Mouse (Mus musculus) adrenal gland, adult 8-10 months (tissue): ENCODE results near the gene Serac1. TPM values are rescaled to one million over a fixed set of nuclear protein-coding genes. Genes with fewer than 3 reads are reported as not detected.

Experiments
- DNase-seq: peaks from one replicate; pipeline ENCODE4 v3.0.0; 2022
- total RNA-seq, 4 experiments: library from RNA; stranded (reverse); gene quantifications; 2 replicates each; pipeline ENCODE4 v1.2.4; 2022

Gene Serac1
- total RNA-seq, result 10 to 100 TPM in 2 of 4 experiments, 1 to 10 TPM in 2; 8.9 to 10.6 (median 9.9) TPM

GRCm38 (mm10) chr17:6079287-6080122 lies at the start of gene Serac1, which contains the start of gene Gtf2h5:
TSS of gene Serac1 (minus strand) at chr17:6079741.
TSS of gene Gtf2h5 (plus strand) at chr17:6079786.
- DNase-seq, result peak; percentile 97

DNA sequence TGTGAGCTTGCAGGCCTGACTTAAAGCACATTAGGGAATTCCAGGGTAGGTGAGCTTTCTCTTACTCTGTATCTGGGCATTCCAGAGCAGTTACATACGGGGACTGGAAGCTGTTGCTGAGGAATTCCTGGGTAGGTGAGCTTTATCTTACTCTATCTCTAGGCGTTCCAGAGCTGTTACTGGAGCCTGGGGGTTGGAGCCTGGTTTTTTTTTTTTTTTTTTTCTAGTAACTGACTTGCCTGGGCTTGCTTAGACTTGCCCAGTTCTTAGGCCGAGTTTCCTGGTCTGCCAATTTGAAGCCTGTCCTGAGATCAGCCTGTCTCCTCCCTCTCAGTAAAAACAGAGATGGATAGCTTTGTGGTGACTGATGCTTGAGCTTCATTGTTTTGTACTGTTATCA lies 48.5 kb upstream of the Serac1 start:
- no peak for DNase-seq

DNA sequence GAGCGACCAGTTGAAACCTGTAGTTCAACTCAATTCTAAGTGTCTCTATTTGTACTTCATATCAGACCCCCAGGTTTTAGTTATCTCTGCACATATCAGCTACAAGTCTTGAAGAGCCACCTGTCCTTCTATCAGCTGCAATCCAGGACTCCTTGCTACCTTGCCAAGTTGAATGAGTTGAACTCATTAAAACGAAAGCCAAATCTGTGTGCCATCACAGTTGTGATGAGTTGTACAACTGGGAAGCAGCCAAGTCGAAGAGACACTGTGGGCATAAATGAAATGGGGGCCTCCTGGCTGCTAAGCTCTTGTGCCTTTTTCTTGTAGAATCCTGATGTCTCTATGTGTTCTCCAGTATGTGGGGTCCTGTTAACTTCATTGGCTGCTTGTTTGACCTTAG lies 45.9 kb upstream of the Serac1 start:
- DNase-seq, result no peak

DNA sequence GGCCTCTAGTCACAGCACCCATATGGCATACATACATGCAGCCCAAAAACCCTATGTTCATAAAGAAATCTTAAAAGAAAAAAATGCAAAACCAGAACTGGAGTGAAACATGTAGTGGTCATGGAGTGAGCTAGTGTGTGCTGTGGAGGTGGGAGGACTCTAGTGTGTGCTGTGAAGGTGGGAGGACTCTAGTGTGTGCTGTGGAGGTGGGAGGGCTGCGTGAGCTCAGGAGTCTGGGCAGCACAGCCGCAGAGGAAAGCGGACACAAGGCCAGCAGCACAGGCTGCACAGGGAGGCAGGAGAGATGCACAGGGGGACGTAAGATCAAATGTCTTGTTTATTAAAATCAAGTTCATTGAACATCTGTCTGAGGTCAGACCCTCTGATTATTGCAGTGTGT lies 44.2 kb upstream of the Serac1 start:
- DNase-seq, result no peak

DNA sequence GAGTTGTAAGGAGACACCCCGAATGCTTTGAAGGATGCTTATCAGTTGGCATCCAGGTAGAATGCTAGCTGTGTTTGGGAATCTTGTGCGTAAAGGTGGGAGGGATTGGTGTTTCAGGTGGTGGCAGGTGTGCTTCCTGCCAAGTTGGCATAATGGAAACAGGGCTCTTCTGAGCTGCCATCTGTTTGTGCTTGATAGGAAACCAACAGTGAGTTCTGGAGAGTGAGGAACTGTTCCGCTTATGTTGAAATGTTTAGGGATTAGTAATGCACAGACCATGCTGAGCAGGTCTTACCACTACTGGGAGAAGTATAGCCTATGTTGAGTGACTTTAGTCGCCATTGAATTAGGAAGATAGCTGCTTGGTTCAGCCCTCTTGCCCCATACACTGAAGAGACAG lies 39.3 kb upstream of the Serac1 start:
- DNase-seq, result no peak

DNA sequence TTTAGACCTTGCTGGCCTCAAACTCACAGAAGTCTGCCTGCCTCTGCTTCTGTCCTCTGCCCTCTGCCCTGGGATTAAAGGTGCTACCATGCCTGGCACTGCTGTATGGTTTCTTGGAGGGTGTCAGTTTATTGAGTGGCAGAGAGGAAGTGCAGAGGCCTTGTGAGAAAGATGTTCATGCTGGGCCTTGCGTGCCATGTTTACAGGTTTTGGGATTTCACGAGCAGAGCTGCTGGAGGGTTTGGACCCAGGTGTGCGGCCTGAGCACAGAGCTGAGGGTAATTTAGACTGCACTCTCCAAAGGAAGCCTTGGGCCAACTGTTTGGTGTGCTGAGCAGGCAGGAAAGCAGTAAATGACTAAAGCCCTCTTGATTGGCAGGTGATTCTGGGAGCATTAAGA lies 38.4 kb upstream of the Serac1 start:
- no peak for DNase-seq

DNA sequence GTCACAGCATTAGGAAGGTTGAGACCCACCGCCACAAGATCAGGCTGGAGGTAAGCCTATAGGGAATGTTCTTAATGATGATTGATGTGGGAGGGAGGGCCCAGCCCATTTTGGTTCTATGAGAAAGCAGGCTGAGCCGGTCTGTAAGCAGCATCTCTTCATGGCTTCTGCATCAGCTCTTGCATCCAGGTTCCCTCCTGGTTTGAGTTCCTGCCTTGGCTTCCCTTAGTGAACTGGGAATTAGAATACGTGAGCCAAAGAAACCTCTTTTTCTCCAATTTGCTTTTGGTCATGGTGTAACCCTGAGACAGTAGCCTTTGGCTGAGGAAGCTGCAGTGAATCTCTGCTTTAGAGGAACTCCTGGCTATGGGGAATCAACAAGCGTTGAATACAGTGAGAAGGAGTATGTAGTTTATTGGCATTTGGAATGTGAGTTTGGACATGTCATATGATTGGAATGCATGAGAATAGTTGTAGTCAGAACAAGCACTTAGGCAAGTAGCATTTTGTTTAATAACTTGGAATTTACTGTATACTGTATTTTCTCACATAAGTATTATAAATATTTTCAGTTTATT lies 37.7 kb upstream of the Serac1 start:
- no peak for DNase-seq

- DNase-seq, result no peak
These were observed 35.5 kb upstream of the Serac1 start for GRCm38 (mm10) chr17:6115085-6115484.

- DNase-seq, result no peak
These were observed 34.1 kb upstream of the Serac1 start for GRCm38 (mm10) chr17:6113653-6114052.

DNA sequence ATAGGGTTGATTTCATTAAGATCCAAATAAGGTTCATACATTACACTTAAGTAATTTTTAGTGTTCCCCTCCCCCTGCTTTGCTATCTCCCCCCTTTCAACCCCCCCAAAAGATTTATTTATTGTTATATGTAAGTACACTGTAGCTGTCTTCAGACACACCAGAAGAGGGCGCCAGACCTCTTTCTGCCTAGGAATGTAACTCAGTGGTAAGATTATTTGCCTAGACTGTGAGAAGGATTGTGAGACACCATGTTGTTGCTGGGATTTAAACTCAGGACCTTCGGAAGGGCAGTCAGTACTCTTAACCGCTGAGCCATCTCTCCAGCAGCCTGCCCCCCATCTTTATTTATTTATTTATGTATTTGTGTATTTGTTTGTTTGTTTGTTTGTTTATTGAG lies 31.4 kb upstream of the Serac1 start:
- DNase-seq, result no peak

- DNase-seq, result no peak
These were observed 28.6 kb upstream of the Serac1 start for GRCm38 (mm10) chr17:6108175-6108574.

- peak; percentile 28 for DNase-seq
These were observed 27.6 kb upstream of the Serac1 start for GRCm38 (mm10) chr17:6107015-6107601.

GRCm38 (mm10) chr17:6106361-6107014 lies 26.9 kb upstream of the Serac1 start, which contains the start of gene Tulp4:
TSS of gene Tulp4 (plus strand) at chr17:6106437.
- peak; percentile 78 for DNase-seq

- no peak for DNase-seq
These were observed 24.0 kb upstream of the Serac1 start for GRCm38 (mm10) chr17:6103566-6103965.

DNA sequence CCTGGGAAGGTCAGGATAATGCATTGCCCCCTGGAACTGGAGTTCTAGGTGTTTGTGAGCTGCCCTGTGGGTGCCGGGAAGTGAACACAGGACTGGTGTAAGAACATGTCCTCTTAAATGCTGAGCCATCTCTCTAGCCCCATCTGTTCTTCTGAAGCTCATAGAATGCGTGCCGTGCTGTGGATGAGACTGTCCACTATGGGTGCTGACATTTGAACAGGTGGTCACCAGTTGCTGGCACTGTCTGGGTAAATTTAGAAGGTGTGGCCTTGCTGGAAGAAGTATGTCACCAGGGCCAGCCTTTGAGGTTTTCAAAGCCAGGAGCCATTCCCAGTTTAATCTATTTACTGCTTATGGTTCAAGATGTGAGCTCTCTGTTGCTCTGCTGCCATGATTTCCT lies 22.7 kb upstream of the Serac1 start:
- DNase-seq, result no peak

DNA sequence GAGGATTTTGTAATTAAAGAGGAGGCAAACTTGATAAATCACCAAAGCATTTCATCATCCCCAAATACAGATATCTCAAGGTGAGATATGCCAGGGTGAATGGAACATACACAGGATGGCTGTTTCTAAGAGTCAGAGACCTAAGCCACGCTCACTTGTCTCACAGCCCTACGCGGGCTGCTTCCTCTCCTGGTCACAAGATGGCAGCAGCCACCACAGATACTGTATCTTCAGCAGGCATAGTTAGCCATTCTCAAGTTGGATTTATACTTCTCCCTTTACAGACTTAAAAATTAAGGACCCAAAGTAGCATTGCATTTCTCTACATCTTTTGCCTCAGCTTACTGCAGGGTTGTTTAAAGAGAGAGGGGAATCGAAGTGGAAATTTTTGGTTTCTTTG lies 18.3 kb upstream of the Serac1 start:
- peak; percentile 27 for DNase-seq

- DNase-seq, result no peak
These were observed 16.0 kb upstream of the Serac1 start for GRCm38 (mm10) chr17:6095579-6095978.

- DNase-seq, result no peak
These were observed 12.1 kb upstream of the Serac1 start for GRCm38 (mm10) chr17:6091604-6092003.

DNA sequence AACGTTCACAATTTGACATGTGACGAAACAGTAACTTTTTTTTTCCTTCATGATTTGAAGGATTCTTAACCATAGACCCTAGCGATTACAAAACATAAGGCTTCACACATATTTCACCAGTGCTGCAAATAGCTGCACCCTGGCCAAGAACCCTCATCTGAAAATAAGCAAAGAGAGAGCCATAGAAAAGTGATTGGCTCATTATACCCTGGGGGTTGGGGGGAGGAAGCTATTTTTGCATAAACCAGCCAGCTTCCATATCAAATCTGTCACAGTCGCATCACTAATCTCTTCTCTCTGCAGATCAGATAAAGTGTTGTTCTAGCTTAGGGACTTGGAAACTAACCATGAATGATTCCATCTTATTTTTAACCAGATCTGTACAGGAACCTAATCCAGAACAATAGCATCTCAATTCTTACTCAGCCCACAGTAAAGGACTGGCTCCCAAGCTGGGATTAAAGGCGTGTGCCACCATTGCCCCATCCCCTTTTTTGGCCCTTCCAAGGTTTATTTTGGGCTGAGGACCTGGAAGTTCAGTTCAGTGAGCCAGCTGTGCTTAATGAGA lies 3.9 kb upstream of the Serac1 start:
- DNase-seq, result no peak

- DNase-seq, result no peak
These were observed 6.1 kb downstream of the Serac1 start for GRCm38 (mm10) chr17:6073405-6073804.

- DNase-seq, result peak; percentile 58
These were observed 9.7 kb downstream of the Serac1 start for GRCm38 (mm10) chr17:6069866-6070265.

DNA sequence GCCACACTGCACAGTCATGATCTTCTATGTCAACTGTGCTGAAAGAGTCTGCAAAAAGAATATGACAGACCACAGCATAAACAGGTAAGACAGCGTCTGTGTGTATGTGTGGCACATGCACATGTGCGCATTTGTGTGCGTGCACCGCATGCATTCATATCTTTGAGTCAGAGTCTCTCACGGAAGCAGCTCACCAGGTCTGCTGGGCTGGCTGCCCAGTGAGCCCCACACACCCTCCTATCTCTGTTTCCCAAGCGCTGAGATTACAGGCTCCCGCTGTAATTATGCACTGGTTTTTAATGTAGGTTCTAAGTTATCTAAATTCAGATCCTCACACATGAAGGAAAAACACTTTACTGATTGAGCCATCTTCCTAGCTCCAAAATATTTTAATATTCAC lies 11.9 kb downstream of the Serac1 start:
- DNase-seq, result no peak

- DNase-seq, result peak; percentile 58
These were observed 13.5 kb downstream of the Serac1 start for GRCm38 (mm10) chr17:6066021-6066420.
